Mouse (Mus musculus) v-Abl transformed pro-B cells (cell line): Measurements from ENCODE around the gene Pla1a.

Experiments
- in situ Hi-C, 2 experiments: fragments of 400-800 bp; cut with MboI; formaldehyde crosslinking; loops; one replicate each; pipeline ENCODE4 v1.15.1; 2025; ENCODE audit not compliant: unreplicated experiment in 2 of 2

Pla1a gene

DNA sequence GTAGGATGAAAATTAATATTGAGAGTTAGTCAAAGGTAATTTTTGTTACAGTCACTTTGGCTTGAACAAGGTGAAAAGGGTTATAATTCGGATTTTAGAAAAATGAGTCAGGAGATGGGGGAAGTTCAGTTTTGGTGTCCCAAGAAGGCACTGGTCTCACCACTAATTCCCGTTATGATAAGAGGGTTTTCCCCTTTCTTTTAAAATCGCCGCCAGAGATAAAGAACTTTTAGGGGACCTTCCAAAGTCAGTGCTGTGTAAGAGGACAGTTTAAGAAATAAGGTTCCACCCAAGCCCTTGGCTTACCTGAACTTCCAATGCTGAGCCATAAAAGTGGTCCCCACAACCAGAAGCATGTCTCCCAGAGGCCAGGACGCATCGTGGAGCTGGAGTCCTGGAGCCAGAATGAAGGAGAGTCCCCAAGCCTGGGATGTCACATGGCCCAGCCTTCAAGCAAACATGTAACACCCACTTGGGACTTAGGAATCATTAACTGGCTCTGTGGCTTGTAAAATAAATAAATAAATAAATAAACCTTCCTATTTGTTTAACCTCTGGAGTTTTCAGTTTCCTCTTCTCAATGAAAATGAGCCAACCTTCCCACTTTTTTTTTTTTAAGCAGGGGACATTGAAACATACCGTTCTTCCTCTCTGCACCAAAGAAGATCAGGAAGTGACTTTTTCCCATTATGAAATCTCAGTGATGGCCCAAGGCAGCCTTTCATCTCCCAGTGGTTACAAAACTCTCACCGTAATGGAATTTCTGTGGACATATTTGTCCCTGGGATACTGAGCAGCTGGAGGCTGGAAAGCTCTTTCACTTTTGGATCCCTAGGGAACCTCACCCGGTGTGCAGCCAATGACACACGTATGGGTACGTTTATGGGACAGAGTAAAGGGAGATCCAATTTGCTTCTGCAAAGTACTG is at the start of gene Pla1a:
Gene Pla1a, minus strand, starts transcription at position 648 of the 928 bp plus-strand sequence.
- in situ Hi-C loops: no loop called here

DNA sequence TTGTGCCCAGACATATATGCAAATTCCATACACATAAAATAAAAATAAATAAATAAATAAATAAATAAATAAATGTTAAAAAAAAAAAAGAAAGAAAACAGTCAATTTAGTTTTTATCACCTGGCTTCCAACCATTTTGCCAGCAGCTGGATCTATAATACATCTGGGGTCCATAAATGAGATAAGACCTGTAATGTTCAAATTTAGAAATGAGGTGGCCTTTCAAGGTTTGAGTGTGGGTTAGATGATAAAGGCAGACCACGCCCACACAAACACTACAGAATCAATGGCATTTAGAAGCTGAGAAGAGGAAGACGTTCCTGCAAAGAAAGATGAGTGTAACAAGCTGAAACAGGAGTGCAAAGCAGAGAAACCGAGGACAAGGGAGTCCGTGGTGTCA is 48.4 kb upstream of the Pla1a start:
- in situ Hi-C loops: loop anchor here (5.0 to 25.0 kb wide), 3 partner anchors 104 to 494 kb away; partner anchors contain the start of genes Cox17 (in 1 of the 2) and Gm21987 (in 1 of the 2)

DNA sequence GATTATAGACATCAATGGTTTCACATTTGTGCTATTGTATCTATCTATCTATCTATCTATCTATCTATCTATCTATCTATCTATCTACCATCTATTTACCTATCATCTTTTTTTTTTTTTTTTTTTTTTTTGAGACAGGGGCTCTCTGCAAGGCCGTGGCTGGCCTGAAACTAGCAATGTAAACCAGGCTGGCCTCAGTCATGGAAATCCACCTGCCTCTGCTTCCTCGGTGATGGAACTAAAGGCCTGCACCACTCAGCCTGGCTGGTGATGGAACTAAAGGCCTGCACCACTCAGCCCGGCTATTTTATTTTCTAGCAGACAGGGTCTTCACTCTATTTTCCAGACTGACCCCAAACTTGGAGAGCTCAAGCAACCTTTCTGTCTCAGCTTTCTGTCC is 45.4 kb upstream of the Pla1a start:
- in situ Hi-C loops: loop anchor here in 1 of 2 experiments (25.0 kb wide), 1 partner anchor 491 kb away; no protein-coding TSS in a partner anchor

DNA sequence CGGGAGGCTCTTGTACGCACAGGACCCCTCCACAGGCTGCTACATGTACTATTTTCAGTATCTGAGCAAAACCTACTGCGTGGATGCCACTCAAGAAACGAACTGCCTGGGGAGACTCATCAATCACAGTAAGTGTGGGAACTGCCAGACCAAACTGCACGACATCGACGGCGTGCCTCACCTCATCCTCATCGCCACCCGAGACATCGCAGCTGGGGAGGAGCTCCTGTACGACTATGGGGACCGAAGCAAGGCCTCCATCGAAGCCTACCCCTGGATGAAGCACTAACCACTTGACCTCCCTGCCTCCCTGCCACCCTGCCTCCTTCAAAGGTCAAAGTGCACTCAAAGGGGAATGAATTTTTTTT is 44.3 kb upstream of the Pla1a start:
- in situ Hi-C loops: loop anchor here in 1 of 2 experiments (25.0 kb wide), 1 partner anchor 490 kb away; no protein-coding TSS in a partner anchor

DNA sequence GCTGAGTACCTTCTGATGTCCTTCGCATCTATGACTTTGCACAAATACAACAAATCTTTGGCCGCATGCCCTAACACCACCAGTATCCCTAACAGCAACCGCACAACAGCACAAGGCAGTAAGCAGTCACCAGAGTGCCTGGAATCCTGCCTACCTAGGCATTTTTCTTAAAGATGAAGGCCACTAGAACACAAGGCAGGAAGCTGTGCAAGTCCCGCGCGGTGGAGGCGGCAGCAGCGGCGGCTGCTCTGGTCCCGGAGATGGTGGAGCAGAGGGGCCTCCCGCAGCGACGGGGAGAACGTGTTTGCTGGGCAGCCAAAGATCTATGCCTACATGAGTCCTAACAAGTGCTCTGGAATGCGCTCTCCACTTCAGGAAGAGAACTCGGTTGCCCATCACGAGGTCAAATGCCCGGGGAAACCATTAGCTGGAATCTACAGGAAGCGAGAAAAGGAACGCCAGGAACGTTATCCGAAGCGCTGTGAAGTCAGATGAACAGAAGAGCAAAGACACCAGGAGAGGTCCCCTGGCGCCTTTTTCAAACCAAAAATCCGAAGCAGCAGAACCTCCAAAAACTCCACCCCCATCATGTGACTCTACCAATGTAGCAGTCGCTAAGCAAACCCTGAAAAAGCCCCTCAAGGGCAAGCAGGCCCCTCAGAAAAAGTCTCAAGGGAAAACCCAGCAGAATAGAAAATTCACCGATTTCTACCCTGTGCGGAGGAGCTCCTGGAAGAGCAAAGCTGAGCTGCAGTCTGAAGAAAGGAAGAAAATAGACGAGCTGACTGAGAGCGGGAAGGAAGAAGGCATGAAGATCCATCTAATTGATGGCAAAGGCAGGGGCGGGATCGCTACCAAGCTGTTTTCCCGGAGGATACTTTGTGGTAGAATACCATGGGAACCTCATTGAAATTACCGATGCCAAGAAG is 43.6 kb upstream of the Pla1a start:
- in situ Hi-C loops: loop anchor here in 1 of 2 experiments (25.0 kb wide), 1 partner anchor 489 kb away; no protein-coding TSS in a partner anchor

DNA sequence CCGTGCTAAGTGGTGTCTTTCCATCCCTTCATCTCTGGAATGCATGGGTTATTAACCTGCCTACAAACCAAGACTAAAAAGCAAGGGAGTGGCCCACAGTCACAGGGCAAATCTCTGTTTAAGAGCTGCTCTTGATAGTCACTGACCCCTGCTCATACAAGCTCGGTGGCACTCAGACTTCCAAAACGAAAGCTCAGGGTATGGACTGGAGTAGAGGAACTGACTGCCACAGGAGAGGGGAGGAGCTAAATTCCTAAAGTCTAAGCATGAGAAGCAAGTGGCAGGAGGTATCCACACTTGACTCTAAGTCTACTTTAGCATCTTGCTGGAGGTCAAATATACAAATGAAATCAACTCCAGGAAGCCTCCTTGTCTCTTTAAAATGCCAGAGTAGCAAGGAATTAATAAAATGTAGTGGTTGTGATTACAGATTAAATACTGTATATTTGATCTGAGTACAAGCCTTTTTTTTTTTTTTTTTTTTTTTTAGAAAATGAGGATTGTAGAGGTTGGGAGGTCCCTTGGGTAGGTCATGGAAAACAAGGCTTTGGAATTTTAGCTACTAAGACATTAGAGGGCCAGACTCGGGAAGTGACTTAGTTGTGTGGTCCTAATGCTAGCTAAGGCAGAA is 42.9 kb upstream of the Pla1a start:
- in situ Hi-C loops: loop anchor here in 1 of 2 experiments (25.0 kb wide), 1 partner anchor 488 kb away; no protein-coding TSS in a partner anchor

DNA sequence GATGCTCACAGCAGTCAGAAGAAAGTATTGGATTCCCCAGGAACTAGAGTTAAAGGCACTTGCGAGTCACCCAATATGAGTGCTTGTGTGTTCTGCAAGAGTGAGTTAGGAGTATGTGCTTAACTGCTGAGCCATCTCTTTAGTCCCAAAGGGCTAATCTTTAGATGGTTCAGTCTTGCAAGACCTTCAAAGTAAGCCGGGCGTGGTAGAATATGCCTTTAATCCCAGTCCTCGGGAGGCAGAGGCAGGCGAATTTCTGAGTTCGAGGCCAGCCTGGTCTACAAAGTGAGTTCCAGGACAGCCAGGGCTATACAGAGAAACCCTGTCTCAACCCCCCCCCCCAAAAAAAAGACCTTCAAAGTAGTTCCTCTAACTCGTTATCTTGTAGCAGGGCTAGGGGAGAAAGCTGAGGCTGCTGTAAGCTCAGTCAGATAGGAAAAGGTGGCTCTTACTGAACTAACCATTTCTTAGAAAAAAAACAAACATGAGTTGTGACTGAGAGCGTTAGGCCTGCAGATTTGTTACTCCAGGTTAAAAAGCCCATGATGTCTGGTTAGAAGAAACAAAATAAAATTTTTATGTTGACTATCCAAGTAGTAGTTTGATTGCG is 41.8 kb upstream of the Pla1a start:
- in situ Hi-C loops: loop anchor here in 1 of 2 experiments (25.0 kb wide), 1 partner anchor 487 kb away; no protein-coding TSS in a partner anchor

DNA sequence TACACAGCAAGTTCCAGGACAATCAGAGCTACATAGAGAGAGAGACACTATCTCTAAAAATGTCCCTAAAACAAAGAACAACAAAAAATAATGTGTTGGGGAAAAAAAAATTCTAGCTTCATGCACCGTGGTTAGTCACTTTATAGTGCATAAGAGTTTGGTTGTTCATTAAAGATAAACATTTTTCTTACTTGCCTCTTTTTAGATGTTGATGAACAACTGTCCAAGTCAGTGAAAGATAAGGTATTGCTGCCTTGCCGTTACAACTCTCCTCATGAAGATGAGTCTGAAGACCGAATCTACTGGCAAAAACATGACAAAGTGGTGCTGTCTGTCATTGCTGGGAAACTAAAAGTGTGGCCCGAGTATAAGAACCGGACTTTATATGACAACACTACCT is 40.7 kb upstream of the Pla1a start:
- in situ Hi-C loops: no loop called here

DNA sequence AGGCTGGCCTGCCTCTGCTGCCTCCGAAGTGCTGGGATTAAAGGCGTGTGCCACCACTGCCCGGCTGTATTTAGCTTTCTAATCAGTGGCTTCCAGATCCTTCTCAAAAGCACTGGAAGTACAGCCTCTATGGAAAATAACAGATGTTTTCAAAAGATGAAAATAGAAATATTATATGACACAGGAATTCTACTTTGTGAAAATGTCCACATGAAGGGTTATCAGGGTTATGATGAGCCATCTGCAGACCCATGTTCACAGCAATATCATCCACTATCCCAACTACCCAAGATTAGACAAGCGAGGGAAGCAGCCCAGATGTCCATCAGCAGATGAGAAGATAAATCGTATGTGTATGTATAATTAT is 39.5 kb upstream of the Pla1a start:
- in situ Hi-C loops: no loop called here

DNA sequence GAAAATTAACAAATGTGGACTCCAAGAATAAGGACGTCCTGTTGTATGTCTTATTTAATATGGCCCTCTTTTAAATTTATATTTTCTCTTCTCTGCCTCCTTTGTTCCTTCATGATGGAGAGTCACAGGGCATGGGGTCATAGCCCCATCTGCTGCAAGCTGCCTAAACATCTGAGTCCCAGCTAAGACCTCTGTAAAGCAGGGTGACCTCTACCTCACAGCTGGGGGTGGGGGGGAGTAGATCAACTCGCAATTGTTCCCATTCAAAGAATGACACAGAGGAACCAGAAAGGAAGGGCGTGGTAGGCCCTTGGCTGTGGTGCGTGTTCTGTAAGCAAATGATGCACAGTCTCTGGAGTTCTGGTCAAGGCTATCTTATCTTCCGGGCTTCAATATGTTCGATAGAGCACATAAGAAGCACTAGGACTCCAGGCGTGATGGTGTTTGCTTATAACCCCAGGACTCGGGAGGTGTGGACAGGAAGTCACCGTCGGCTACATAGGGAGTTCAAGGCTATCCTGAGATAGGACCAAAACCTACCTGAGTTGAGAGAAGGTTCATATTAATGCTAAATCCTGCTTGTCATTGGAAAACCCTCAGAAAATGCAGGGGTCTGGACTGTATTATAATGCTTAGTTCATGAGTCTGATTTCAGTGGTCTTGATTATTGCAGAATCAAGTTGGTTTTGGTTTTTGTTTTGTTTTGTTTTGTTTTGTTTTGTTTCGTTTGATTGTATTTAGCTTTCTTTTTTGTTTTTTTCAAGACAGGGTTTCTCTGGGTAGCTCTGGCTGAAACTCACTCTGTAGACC is 39.0 kb upstream of the Pla1a start:
- in situ Hi-C loops: no loop called here

DNA sequence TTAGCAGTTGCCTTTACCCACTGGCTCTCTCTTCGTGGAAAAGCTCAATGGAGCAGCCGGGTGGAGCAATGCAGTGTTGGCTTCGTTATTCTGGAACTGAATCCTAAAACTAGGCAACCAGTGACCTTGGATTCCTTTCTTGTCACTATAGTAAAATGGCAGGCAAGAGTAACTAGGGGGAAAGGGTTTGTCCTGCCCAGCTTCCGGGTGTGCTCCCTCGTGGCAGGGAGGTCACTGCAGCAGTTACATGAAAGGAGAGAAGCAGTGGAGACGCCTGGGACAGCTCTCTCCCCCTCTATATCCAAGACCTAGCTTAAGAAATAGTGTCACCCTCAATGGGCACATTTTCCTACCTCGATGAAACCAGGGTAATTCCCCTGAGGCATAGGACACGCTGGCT is 36.5 kb upstream of the Pla1a start:
- in situ Hi-C loops: loop anchor here in 1 of 2 experiments (10.0 kb wide), 1 partner anchor 95 kb away; no protein-coding TSS in a partner anchor

DNA sequence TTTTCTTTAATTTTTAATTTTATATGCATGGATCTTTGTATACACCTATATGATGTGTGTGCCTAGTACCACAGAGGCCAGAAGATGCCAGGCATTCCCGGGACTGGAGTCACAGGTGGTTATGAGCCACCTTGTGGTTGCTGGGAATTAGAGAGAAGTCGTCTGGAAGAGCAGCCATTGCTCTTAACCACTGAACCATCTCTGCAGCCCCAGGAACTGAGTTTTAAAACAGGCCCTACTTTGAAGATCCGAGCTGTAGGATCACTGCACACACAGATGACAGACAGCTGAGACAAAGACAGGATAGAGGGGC is 35.7 kb upstream of the Pla1a start:
- in situ Hi-C loops: loop anchor here in 1 of 2 experiments (10.0 kb wide), 1 partner anchor 94 kb away; no protein-coding TSS in a partner anchor

DNA sequence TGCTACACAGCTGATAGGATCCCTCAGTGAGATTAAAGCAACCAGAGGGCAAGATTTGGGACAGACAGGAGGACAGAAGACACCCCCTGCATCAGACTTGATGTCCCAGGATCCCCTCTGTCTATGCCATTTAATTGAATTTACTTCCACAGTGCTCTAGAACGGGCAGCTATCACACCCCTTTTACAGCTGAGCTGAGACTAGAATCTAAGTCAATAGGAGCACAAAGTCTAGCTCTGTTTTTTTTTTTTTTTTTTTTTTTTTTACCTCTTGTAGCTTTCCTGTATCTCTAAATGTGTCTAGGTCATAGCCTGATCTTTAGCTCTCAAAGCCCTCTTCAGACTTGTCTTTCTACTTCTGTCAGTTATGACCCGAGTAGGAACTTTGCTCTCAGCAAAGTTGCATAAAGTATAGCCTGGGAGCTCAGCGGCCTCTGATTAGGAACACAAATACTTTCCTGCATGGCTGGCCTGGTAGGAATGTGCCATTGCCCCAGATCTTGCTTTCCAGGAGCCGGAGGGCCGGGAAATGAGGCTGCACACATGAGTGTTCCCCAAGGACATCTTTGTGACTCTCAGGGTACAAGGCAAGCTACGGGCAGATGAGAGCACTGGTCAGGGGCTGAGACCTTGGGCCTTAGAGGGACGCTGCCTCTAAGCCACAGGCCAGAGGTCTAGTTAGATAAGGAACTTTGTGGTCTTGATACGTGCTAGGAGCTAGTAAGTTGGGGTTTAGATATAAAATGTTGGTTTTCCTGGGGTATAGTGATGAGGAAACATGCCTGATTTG is 35.2 kb upstream of the Pla1a start:
- in situ Hi-C loops: loop anchor here in 1 of 2 experiments (10.0 kb wide), 1 partner anchor 93 kb away; no protein-coding TSS in a partner anchor

DNA sequence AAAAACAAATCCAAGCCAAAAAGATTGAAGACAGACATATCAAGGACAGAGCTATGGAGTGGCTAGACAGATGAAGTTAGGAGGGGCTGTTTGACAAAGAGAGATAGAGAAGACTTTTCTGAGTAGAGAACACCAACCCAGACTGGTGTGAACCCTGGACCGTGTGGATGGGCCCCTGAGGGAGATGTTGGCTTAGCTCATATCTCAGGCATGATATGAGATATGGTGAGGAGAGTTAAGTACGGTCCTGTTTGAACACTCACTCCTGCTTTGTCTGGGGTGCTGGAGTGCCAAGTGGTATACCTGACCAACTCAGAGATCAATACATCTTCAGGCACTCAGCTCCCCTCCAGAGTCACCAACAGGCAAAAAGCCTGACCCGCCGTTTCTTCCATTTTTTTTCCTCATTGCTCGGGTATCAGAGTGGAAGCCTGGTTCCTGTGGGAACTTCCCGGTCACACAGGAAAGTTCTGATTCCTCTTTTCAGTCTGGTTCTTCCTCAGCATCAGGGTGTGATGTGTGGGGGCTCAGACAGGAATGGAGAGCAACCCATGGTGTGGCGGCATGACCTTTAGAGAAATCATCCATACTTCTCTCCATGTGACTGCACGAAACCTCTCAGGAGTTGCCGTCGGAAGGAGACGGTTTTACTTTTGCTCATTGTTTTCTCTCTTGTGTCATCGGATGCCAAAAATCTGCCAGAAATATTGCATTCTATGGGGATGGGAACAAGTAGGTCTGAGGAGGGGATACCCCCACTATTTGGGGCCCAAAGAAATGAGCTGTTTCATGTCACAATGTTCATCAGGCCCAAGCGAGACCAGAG is 34.4 kb upstream of the Pla1a start:
- in situ Hi-C loops: loop anchor here in 1 of 2 experiments (10.0 kb wide), 1 partner anchor 93 kb away; no protein-coding TSS in a partner anchor

DNA sequence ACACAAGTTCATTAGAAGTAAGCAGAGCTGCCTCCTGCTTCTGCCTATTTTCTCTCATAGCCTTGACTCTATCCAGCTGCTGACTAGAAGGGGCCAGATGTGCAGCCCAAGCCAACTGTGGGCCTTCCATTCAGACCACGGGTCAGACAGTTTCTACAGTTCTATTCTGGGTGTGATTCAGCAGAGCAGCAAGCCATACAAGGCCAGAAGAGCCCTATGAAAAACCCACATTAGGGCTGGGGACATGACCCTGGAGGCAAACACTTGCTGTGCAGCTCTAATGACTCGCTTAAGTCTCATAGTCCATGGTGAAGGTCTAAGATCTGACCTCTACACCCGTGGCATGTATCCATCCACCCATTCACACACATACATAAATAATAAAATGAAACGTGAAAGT is 33.1 kb upstream of the Pla1a start:
- in situ Hi-C loops: loop anchor here in 1 of 2 experiments (10.0 kb wide), 1 partner anchor 91 kb away; no protein-coding TSS in a partner anchor

DNA sequence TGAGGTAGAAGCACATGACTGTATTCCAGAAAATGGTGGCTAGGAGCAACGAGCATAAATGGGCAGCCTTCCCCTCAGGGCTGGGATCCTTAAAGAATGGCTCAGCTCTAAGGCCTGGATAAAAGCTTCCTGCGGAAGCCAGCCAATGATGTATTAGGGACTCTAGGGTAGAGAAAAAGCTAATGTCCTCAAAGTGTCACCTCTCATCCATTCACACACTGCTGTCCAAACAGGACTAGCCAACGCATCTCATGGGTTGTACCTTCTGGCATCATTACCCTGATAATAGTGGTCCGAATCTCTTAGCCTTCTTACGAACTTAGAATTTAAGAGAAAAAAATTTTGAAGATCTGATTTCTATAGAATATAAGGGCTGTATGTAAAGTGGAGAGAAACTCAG is 30.4 kb upstream of the Pla1a start:
- in situ Hi-C loops: loop anchor here in 1 of 2 experiments (10.0 kb wide), 1 partner anchor 89 kb away; no protein-coding TSS in a partner anchor

DNA sequence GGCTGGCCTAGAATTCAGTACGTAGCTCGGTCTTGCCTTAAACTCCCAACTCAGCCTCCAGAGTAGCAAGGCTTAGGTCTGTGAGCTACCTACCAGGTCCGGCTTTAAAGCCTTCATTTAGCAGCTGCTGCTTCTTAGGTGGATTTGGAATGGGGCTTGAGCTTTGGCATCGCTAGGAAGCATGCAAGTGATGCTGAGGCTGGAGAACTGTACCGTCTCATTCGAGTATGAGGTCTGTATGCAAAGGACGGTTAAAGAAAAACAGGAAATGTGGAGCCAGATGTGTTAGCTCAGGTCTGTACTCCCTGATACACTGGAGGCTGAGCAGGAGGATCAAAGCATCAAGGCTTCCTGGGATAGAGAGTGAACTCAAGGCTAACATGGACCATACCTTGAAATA is 29.2 kb upstream of the Pla1a start:
- in situ Hi-C loops: loop anchor here in 1 of 2 experiments (10.0 kb wide), 1 partner anchor 87 kb away; no protein-coding TSS in a partner anchor
